Mouse (Mus musculus) testis, postnatal 14 days (tissue): Measurements from ENCODE around the gene Akap12.

Experiments used
- DNase-seq: peaks from one replicate; pipeline ENCODE4 v3.0.0; 2021; ENCODE audit warnings: low spot score

Gene Akap12

DNA sequence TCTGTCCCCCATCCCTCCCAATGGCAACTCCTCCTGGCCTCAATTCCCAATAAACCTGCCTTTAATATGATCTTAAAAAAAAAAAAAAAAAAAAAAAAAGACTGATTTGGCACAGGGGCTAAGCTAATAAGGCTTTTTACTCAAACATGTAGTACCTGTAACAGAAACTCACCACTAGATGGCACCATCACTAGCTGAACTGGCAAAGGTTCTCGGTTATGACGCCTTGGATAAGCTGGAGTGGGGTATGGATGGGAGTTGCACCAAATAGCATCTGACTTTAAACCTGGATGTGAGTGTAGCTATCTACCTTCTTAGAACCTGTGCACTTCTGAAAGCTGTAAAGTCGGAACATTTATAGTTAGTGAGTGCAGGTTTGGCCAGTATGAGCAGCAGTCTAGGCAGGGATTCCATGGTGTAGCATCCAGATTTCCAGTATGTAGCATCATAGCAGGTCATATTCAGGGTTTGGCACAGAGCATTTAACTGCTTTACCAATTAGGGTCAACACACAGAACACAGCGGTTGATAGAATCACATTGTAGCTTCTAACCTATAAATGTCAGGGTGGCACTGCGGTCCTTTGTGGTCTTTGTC lies 138.8 kb downstream of the Akap12 start:
- no peak for DNase-seq

DNA sequence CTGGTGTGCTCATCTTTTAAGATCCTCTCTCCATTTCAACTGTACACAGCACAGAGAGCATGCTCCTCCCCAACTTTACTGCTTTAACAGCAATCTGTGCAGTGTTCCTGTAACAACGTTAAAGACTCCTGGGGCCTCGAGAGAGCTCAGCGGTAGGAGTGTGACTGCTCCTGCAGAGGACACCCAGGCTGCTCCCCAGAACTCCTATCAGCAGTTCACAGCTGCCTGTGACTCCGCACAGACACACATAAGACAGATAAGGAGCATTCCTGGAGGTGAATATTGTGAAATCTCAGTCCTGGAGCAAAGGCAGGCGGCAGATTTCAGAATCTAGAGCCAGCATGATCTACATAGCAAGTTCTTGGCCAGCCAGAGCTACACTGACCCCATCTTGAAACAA lies 139.3 kb downstream of the Akap12 start:
- DNase-seq = no peak

DNA sequence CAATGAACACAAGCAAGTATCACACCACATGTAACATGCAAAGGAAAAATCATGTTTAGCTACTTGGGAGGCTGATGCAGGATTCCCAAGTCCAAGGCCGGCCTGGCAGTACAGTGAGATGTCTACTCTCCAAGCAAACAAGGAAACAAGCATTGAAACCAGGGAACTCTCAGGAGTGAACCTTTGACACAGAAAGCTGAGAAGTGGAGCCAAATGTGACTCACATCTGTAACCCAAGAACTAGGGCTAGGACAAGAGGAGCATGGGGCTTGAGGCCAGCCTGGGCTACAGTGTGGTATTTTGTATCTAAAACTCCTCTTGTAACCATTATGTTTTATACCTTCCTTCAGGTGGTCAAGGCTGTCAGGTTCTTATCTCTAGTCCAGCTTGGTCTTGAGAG lies 141.0 kb downstream of the Akap12 start:
- DNase-seq = no peak
